ENCODE assay signal across 8 mouse cellular contexts in genomic region chr10:105714844-105715243, GRCm38 (mm10).
DNase-seq lines count a peak whose midpoint lies in the region; ATAC-seq and TF ChIP-seq lines count a peak whose summit lies in the region.

No protein-coding gene starts in this region.

- H3K9me3 ChIP-seq in hindbrain, embryonic 11.5 days (ENCODE audit: control insufficient read depth, low read length): no peaks in the 10 kb centered on the region
- no peaks in the 10 kb centered on the region for H3K9me3 ChIP-seq in hindbrain, embryonic 12.5 days (replicated peaks)
- H3K9me3 ChIP-seq in G1E (replicated peaks): no peaks in the 10 kb centered on the region
- H3K9me3 ChIP-seq in liver, postnatal 0 days (ENCODE audit: low read length): no peaks in the 10 kb centered on the region

- no peak overlapping the region for H3K4me2 ChIP-seq in hindbrain, embryonic 11.5 days (replicated peaks; ENCODE audit: low read depth, low read length)
- no peak overlapping the region for H3K4me2 ChIP-seq in hindbrain, embryonic 12.5 days (replicated peaks)
- H3K4me2 ChIP-seq in liver, postnatal 0 days (ENCODE audit: low read depth, low read length): no peak overlapping the region

- TF ChIP-seq EP300 in liver, postnatal 0 days (IDR thresholded peaks at IDR 0.05; ENCODE audit: low read depth): no peak

- no peak overlapping the region for H3K9ac ChIP-seq in hindbrain, embryonic 11.5 days (ENCODE audit: low read depth, low read length)
- H3K9ac ChIP-seq in hindbrain, embryonic 12.5 days: no peak overlapping the region
- H3K9ac ChIP-seq in liver, postnatal 0 days (replicated peaks): no peak overlapping the region

- peak; percentile 78 for DNase-seq in hindbrain, embryonic 11.5 days (ENCODE audit: low spot score)
- DNase-seq in 3134 (ENCODE audit: extremely low read depth, insufficient read length, low spot score) (peak; percentile 1), G1E (ENCODE audit: low spot score) (peak; percentile 3)
- DNase-seq in embryo, embryonic 11 days: peak; percentile 72
- DNase-seq in liver, postnatal 0 days: peak; percentile 14
- DNase-seq in frontal cortex, postnatal 10 days (ENCODE audit: low spot score in 2 of 2): no peak
- DNase-seq in spleen, postnatal 14 days (ENCODE audit: low spot score in 2 of 2): no peak

- H3K36me3 ChIP-seq in hindbrain, embryonic 11.5 days (ENCODE audit: control insufficient read depth, insufficient read depth, low read length): no peaks in the 10 kb centered on the region
- H3K36me3 ChIP-seq in hindbrain, embryonic 12.5 days: no peaks in the 10 kb centered on the region
- no peaks in the 10 kb centered on the region for H3K36me3 ChIP-seq in G1E (replicated peaks)
- H3K36me3 ChIP-seq in liver, postnatal 0 days (replicated peaks; ENCODE audit: insufficient read depth, low read length): no peaks in the 10 kb centered on the region

- no peaks in the 10 kb centered on the region for H3K27me3 ChIP-seq in hindbrain, embryonic 11.5 days (ENCODE audit: control insufficient read depth, insufficient read depth, low read length)
- no peaks in the 10 kb centered on the region for H3K27me3 ChIP-seq in hindbrain, embryonic 12.5 days
- no peaks in the 10 kb centered on the region for H3K27me3 ChIP-seq in G1E (ENCODE audit: insufficient read depth, low read length)
- no peaks in the 10 kb centered on the region for H3K27me3 ChIP-seq in liver, postnatal 0 days (ENCODE audit: insufficient read depth, low read length)

- ATAC-seq in hindbrain, embryonic 11.5 days (ENCODE audit: low FRiP score): no peak
- ATAC-seq in hindbrain, embryonic 12.5 days (ENCODE audit: low FRiP score): no peak
- ATAC-seq in G1E (ENCODE audit: extremely low read depth, insufficient number of reproducible peaks, low FRiP score, poor library complexity, severe bottlenecking): no peak; the same call in 1 of the 2 replicates
- no peak for ATAC-seq in liver, postnatal 0 days

- no peaks in the 10 kb centered on the region for H3K4me1 ChIP-seq in hindbrain, embryonic 11.5 days (replicated peaks; ENCODE audit: control insufficient read depth, insufficient read depth, low read length)
- H3K4me1 ChIP-seq in hindbrain, embryonic 12.5 days: 0 out of 2 replicates have a peak, but pooled peaks cover 4% of the 10 kb centered on the region
- H3K4me1 ChIP-seq in G1E (ENCODE audit: insufficient read depth, low read depth, low read length): no peaks in the 10 kb centered on the region
- H3K4me1 ChIP-seq in liver, postnatal 0 days (ENCODE audit: insufficient read depth): no peaks in the 10 kb centered on the region

- H3K4me3 ChIP-seq in hindbrain, embryonic 11.5 days (ENCODE audit: low read depth, low read length): no peak overlapping the region
- H3K4me3 ChIP-seq in hindbrain, embryonic 12.5 days: no peak overlapping the region
- no peak overlapping the region for H3K4me3 ChIP-seq in G1E (ENCODE audit: low read depth, low read length)
- no peak overlapping the region for H3K4me3 ChIP-seq in liver, postnatal 0 days (ENCODE audit: low read depth, low read length)

- H3K27ac ChIP-seq in hindbrain, embryonic 11.5 days (ENCODE audit: low read depth, low read length): no peak overlapping the region
- no peak overlapping the region for H3K27ac ChIP-seq in hindbrain, embryonic 12.5 days
- H3K27ac ChIP-seq in liver, postnatal 0 days (ENCODE audit: low read depth): no peak overlapping the region

- WGBS in hindbrain, embryonic 11.5 days: 10% methylated on average over 6 of the region's 6 CpGs
- 12% methylated on average over 6 of the region's 6 CpGs for WGBS in hindbrain, embryonic 12.5 days
- 9% methylated on average over 6 of the region's 6 CpGs for WGBS in liver, postnatal 0 days (ENCODE audit: insufficient replicate concordance)

- peak; percentile 43; the same call in 1 of the 2 replicates for TF ChIP-seq CTCF in G1E (IDR thresholded peaks at IDR 0.05; ENCODE audit: low read depth, low read length)
- TF ChIP-seq CTCF in liver, postnatal 0 days (IDR thresholded peaks at IDR 0.05; ENCODE audit: low read depth): peak; percentile 73

Comparison
In these comparisons a context has a peak if more than half of its experiments do, and no peak if none do; other contexts are left out.
1. DNase-seq: peak in hindbrain, embryonic 11.5 days (single experiment), 3134 (single experiment), G1E (single experiment), embryo, embryonic 11 days (single experiment) and liver, postnatal 0 days (single experiment); none in frontal cortex, postnatal 10 days (0 of 2) and spleen, postnatal 14 days (0 of 2).